Mouse (Mus musculus) forebrain, embryonic 11.5 days (tissue): ENCODE measurements around the gene Ago4. TPM values are rescaled to one million over a fixed set of nuclear protein-coding genes. Genes with fewer than 3 reads are reported as not detected.

Experiments
- ATAC-seq: fragments of 200-750 bp; cut with Nextera tagmentation; replicated peaks from 2 replicates; pipeline ENCODE4 v1.8.0; 2017; ENCODE audit warnings: moderate TSS enrichment; ENCODE audit not compliant: low FRiP score
- DNase-seq: peaks from one replicate; pipeline ENCODE4 v3.0.0-alpha.2; 2017; ENCODE audit warnings: low spot score
- H3K27ac ChIP-seq: fragments of 300-500 bp; sonication (generic); 2 replicates; pipeline ENCODE4 v1.5.1; 2014; ENCODE audit warnings: low read depth, low read length
- H3K27me3 ChIP-seq: fragments of 300-500 bp; sonication (generic); 2 replicates; pipeline ENCODE4 v1.6.1; 2014; ENCODE audit warnings: mild to moderate bottlenecking, low read length, mixed read lengths; ENCODE audit not compliant: control insufficient read depth, insufficient read depth
- H3K36me3 ChIP-seq: fragments of 300-500 bp; sonication (generic); 2 replicates; pipeline ENCODE4 v1.6.1; 2014; ENCODE audit warnings: mild to moderate bottlenecking, low read length, moderate library complexity, mixed read lengths; ENCODE audit not compliant: control insufficient read depth, insufficient read depth
- H3K4me1 ChIP-seq: fragments of 300-500 bp; sonication (generic); replicated peaks from 2 replicates; pipeline ENCODE4 v1.6.1; 2014; ENCODE audit warnings: low read length, mixed read lengths; ENCODE audit not compliant: control insufficient read depth, insufficient read depth
- H3K4me2 ChIP-seq: fragments of 300-500 bp; sonication (generic); 2 replicates; pipeline ENCODE4 v1.6.1; 2014; ENCODE audit warnings: low read depth, mild to moderate bottlenecking, low read length, moderate library complexity, mixed read lengths; ENCODE audit not compliant: severe bottlenecking
- H3K4me3 ChIP-seq: fragments of 300-500 bp; sonication (generic); 2 replicates; pipeline ENCODE4 v1.5.1; 2014; ENCODE audit warnings: low read depth, low read length
- H3K9ac ChIP-seq: fragments of 300-500 bp; sonication (generic); 2 replicates; pipeline ENCODE4 v1.6.1; 2014; ENCODE audit warnings: low read length
- H3K9me3 ChIP-seq: fragments of 300-500 bp; sonication (generic); 2 replicates; pipeline ENCODE4 v1.6.1; 2016; ENCODE audit warnings: low read length, mixed read lengths; ENCODE audit not compliant: control insufficient read depth
- WGBS: fragments of 180-500 bp; shearing (Covaris S2); extraction: QIAGEN DNeasy Blood & Tissue Kit; methylation state at CpG from one replicate; pipeline ENCODE4 v1.1.7; 2014; 5-methylcytosine and 5-hydroxymethylcytosine counted together
- polyA plus RNA-seq: library from polyadenylated mRNA; unstranded; fragments of >200 nt; fragmentation: Nextera tagmentation; extraction: Ambion mirVana; gene quantifications from 2 replicates; pipeline ENCODE4 v1.2.1, GENCODE M21; 2014

Gene Ago4
- polyA plus RNA-seq, 1 experiment from 2014 or later = 3.4 TPM

DNA sequence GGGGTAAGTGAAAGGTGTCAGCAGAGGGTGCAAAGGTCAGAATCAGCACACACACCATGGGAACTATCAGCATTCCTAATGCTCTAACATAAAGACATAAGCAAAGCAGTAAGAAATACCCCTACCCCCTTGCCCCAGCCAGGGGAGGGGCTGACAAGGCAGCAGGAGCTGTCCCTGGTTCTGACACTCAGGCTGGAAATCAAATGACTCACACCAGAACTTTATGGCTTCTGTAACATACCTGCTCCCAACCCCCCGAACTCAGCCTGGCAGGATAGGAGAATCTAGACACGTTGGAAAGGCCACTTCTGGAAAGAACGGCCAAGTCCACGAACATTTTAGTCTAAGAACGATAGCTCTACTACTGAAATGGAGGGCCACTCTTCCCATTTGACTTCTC, 60.2 kb downstream of the Ago4 start:
- DNase-seq = no peak
- WGBS = 52% methylated on average over 5 of the region's 5 CpGs
- Histone ChIP-seq H3K9me3 (no peaks in the 10 kb centered on the region), H3K4me3 (no peak overlapping the region), H3K36me3 (no peaks in the 10 kb centered on the region), H3K4me2 (no peak overlapping the region), H3K27ac (no peak overlapping the region), H3K4me1 (0 out of 2 replicates have a peak, but pooled peaks cover 2% of the 10 kb centered on the region), H3K9ac (no peak overlapping the region), H3K27me3 (no peaks in the 10 kb centered on the region)
- ATAC-seq = no peak

DNA sequence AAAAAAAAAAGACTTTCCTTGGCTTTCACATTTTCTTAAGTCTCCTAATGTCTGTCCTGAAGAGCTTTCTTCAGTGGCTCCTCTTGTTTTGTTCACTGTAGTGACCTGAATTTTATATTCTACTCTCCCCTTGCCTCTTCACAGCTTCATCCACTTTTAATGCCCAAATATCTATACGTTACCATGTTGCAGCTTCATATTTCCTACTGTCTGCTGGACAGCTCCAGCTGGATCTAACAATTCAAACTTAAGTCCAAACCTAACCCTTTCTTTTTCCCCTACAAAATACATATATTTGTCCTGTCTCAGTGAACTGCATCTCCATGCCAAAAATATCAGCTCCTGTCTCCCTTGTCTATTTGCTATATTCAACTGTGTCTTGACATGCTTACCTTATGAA, 63.9 kb downstream of the Ago4 start:
- WGBS = 57% methylated on average over 1 of the region's 1 CpGs

DNA sequence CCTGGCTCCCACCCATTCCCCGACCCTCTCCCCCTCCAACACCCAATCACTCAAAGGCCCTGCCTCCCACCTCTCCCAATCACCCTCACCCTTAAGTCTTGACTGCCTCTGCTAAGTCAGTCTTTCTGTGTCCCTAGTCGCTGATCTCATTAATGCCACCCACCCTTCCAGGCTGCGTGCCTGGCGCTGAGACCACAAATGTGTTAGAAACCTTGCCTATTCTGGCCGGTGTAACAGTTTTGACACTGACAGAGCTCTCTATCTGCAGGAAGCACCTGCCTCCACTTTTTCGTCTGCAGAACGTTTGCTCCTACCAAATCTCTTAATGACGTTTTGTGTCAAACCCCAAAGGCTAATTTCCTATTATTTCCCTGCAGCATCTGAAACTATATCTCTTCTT, 64.3 kb downstream of the Ago4 start:
- peak overlapping the region; percentile 97 for H3K9ac ChIP-seq
- peak overlapping the region; percentile 80 for H3K4me2 ChIP-seq
- no peaks in the 10 kb centered on the region for H3K9me3 ChIP-seq
- H3K27ac ChIP-seq = peak overlapping the region; percentile 97; the same call in 1 of the 2 replicates
- no peaks in the 10 kb centered on the region for H3K27me3 ChIP-seq
- DNase-seq = no peak
- no peaks in the 10 kb centered on the region; the same call in 1 of the 2 replicates for H3K36me3 ChIP-seq
- 8% methylated on average over 8 of the region's 8 CpGs for WGBS
- H3K4me3 ChIP-seq = peak overlapping the region; percentile 93
- peaks cover 21% of the 10 kb centered on the region for H3K4me1 ChIP-seq
- ATAC-seq = no peak

More for the DNA sequence above, 63.9 kb downstream of the Ago4 start:
- Histone ChIP-seq H3K9ac (no peak overlapping the region; the same call in 1 of the 2 replicates), H3K4me2 (no peak overlapping the region), H3K9me3 (no peaks in the 10 kb centered on the region), H3K4me3 (no peak overlapping the region; the same call in 1 of the 2 replicates), H3K36me3 (no peaks in the 10 kb centered on the region), H3K27me3 (no peaks in the 10 kb centered on the region), H3K4me1 (peaks cover 18% of the 10 kb centered on the region), H3K27ac (no peak overlapping the region)
- no peak for DNase-seq
- ATAC-seq = no peak

DNA sequence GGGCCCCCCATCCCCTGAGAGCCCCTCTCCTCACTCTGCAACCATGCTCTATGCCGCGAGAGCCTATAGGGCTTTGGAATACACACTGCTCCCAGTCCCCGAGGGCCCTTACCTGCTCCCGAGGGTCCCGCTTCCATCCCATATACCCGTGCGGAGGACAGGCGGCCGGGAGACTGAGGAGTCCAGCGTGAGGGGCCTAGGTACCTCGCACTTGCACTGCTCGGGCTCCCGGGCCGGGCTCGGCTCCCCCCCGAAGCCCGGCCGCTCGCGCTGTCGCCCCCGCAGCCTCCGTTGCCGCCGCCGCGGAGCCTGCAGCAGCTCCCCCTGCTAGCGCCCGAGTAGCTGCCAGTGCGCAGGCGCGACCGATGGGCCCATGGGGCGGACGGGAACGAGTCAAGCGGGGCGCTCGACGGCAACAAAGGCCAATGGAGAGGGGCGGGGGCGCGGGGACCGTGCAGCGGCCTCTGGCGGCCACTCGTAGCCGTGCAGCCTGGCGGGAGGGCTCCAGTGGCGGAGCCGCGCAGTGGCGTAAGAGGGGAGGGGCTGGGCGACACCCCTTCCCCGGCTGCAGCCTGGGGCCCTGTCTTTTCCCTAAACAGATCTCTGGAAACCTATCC, 64.9 kb downstream of the Ago4 start, which contains the start of gene Ago1:
Ago1 (minus strand) TSS at position 299 of the 617 bp plus-strand sequence.
- Histone ChIP-seq H3K9me3 (no peaks in the 10 kb centered on the region), H3K4me2 (peak within 1 kb of the TSS; percentile 80), H3K27me3 (no peaks in the 10 kb centered on the region), H3K9ac (peak within 1 kb of the TSS; percentile 97), H3K4me3 (peak within 1 kb of the TSS; percentile 93), H3K36me3 (no peaks in the 10 kb centered on the region; the same call in 1 of the 2 replicates), H3K27ac (peak within 1 kb of the TSS; percentile 97), H3K4me1 (peaks cover 26% of the 10 kb centered on the region)
- under 1% methylated on average over 51 of the region's 55 CpGs for WGBS
- ATAC-seq = peak; percentile 72
- peak; percentile 99 for DNase-seq

DNA sequence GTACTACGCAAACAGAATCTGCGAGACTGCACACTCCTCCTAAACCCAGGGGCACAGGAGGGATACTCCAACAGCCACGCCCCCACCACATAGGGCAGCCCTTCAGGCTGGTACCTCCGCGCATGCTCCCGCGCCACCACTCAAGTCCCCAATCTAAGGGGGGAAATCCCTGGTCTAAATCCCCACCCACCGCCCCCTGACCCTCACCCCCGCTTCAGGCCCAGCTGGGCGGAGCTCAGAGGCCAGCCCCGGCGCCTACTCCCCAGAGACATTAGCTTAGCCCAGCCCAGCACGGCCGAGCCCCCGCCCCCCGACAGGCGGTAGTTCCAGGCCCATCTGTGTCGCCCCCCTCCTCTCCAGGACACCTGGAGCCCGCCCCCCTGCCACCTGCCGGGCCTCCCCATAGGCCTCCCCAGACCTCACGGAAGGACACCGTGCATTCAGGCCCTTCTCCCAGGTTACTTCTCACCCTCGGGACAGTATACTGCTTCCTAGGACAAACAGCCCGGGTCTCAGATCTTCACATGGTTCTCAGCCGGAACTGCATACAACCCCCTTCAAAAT, 65.5 kb downstream of the Ago4 start:
- Histone ChIP-seq H3K9ac (peak overlapping the region; percentile 97), H3K27me3 (no peaks in the 10 kb centered on the region), H3K9me3 (no peaks in the 10 kb centered on the region), H3K36me3 (no peaks in the 10 kb centered on the region; the same call in 1 of the 2 replicates), H3K4me2 (peak overlapping the region; percentile 80), H3K4me1 (peaks cover 27% of the 10 kb centered on the region), H3K4me3 (peak overlapping the region; percentile 93), H3K27ac (peak overlapping the region; percentile 97)
- ATAC-seq = peak; percentile 75
- WGBS = under 1% methylated on average over 25 of the region's 25 CpGs
- peak; percentile 93 for DNase-seq

DNA sequence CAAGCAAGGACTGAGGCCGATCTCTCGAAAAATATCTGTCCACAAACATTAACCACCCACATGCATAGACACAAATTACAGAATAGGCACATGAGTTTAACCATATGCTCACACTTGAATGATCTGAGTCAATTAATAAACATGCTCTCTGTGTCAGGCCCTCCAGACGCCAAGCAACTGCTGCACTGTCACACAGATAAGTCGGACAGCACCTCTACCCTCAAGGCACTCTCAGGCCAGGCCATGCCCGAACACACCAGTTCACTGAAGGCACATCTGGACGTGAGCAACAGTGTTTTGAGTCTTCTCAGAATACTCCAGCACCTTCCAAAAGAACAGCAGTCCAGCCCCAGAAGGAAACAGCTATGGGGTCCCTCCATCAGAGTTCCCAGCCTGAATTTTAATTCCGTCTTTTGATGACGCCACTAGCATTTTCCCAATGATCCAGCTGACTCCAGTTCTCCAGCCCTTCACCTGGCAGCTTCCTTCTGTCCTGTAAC, 67.0 kb downstream of the Ago4 start:
- Histone ChIP-seq H3K4me2 (peak overlapping the region; percentile 80), H3K36me3 (no peaks in the 10 kb centered on the region; the same call in 1 of the 2 replicates), H3K9ac (peak overlapping the region; percentile 64), H3K27me3 (no peaks in the 10 kb centered on the region), H3K4me3 (peak overlapping the region; percentile 93), H3K9me3 (no peaks in the 10 kb centered on the region), H3K4me1 (peaks cover 27% of the 10 kb centered on the region), H3K27ac (peak overlapping the region; percentile 97)
- ATAC-seq (no peak), DNase-seq (no peak)
- WGBS = 9% methylated on average over 8 of the region's 8 CpGs

DNA sequence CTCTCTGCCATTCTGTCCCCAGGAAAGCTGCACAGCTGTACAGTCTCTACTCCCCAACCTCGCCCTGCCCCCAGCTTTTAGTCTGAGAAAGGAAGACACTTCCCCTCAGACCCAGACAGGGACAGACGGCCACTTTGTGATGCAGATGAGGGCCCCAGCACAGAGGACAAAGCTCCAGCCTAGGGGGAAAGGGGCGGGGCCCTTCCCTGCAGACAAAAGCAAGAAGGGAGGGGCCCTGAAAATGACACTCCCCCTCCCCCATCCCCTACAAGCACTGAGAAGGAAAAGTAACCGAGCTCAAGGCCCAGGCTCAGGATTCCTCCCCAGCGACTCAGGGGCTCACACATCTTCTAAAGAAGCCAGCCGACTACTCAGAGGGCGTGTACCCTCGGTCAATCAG, 67.4 kb downstream of the Ago4 start:
- DNase-seq (peak; percentile 93), ATAC-seq (peak; percentile 81)
- no peaks in the 10 kb centered on the region for H3K27me3 ChIP-seq
- H3K9ac ChIP-seq = peak overlapping the region; percentile 64
- H3K9me3 ChIP-seq = no peaks in the 10 kb centered on the region
- H3K4me2 ChIP-seq = peak overlapping the region; percentile 80
- 1% methylated on average over 8 of the region's 8 CpGs for WGBS
- H3K4me3 ChIP-seq = peak overlapping the region; percentile 93
- peak overlapping the region; percentile 97 for H3K27ac ChIP-seq
- H3K36me3 ChIP-seq = no peaks in the 10 kb centered on the region; the same call in 1 of the 2 replicates
- H3K4me1 ChIP-seq = peaks cover 27% of the 10 kb centered on the region

DNA sequence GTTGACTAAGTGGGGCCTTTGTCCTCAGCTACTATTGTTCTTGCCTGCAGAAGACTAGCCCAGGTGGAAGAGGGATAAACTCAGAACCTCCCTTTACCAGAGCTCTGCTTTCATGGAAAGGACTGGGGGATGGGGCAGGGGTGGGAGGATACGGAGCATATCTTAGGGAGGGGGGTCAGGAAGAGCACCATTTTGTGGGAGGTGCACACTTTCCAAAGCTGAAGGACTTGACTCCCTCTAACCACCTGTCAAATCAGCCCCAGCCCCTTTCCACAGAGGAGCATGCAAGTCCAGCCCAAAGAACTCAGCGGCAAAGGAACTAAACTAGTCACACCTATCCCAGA, 68.4 kb downstream of the Ago4 start:
- ATAC-seq (no peak), DNase-seq (peak; percentile 61)
- H3K4me3 ChIP-seq = peak overlapping the region; percentile 93
- H3K27me3 ChIP-seq = no peaks in the 10 kb centered on the region
- no peaks in the 10 kb centered on the region; the same call in 1 of the 2 replicates for H3K36me3 ChIP-seq
- H3K4me2 ChIP-seq = peak overlapping the region; percentile 80
- no peaks in the 10 kb centered on the region for H3K9me3 ChIP-seq
- H3K27ac ChIP-seq = peak overlapping the region; percentile 97
- H3K9ac ChIP-seq = peak overlapping the region; percentile 64
- WGBS = 0% methylated on average over 2 of the region's 2 CpGs
- peaks cover 27% of the 10 kb centered on the region for H3K4me1 ChIP-seq
